Mouse (Mus musculus) limb, embryonic 11.5 days (tissue): Measurements from ENCODE around the gene 1700011L22Rik. TPM values are rescaled to one million over a fixed set of nuclear protein-coding genes. Genes with fewer than 3 reads are reported as not detected.

ENCODE experiments used
- ATAC-seq: fragments of 200-750 bp; cut with Nextera tagmentation; 2 replicates; pipeline ENCODE4 v1.8.0; 2017; ENCODE audit warnings: low read depth; ENCODE audit not compliant: insufficient number of reproducible peaks, low FRiP score, low TSS enrichment
- DNase-seq: peaks from one replicate; pipeline ENCODE4 v3.0.0-alpha.2; 2015; ENCODE audit warnings: low spot score
- H3K27ac ChIP-seq: fragments of 300-500 bp; sonication (generic); replicated peaks from 2 replicates; pipeline ENCODE4 v1.5.1; 2014; ENCODE audit warnings: low read depth, mild to moderate bottlenecking, low read length
- H3K27me3 ChIP-seq: fragments of 300-500 bp; sonication (generic); 2 replicates; pipeline ENCODE4 v1.6.1; 2014; ENCODE audit warnings: mild to moderate bottlenecking, low read length, mixed read lengths; ENCODE audit not compliant: control insufficient read depth, insufficient read depth
- H3K36me3 ChIP-seq: fragments of 300-500 bp; sonication (generic); 2 replicates; pipeline ENCODE4 v1.6.1; 2014; ENCODE audit warnings: mild to moderate bottlenecking, low read length, moderate library complexity, mixed read lengths; ENCODE audit not compliant: control insufficient read depth, insufficient read depth
- H3K4me1 ChIP-seq: fragments of 300-500 bp; sonication (generic); 2 replicates; pipeline ENCODE4 v1.6.1; 2014; ENCODE audit warnings: low read length, mixed read lengths; ENCODE audit not compliant: control insufficient read depth, insufficient read depth
- H3K4me2 ChIP-seq: fragments of 300-500 bp; sonication (generic); 2 replicates; pipeline ENCODE4 v1.6.1; 2014; ENCODE audit warnings: low read depth, mild to moderate bottlenecking, moderate library complexity; ENCODE audit not compliant: severe bottlenecking
- H3K4me3 ChIP-seq: fragments of 300-500 bp; sonication (generic); 2 replicates; pipeline ENCODE4 v1.5.1; 2014; ENCODE audit warnings: low read depth, low read length
- H3K9ac ChIP-seq: fragments of 300-500 bp; sonication (generic); 2 replicates; pipeline ENCODE4 v1.6.1; 2014; ENCODE audit warnings: mild to moderate bottlenecking, low read length
- H3K9me3 ChIP-seq: fragments of 300-500 bp; sonication (generic); 2 replicates; pipeline ENCODE4 v1.6.1; 2016; ENCODE audit warnings: low read length; ENCODE audit not compliant: control insufficient read depth
- WGBS: fragments of 180-500 bp; shearing (Covaris S2); extraction: QIAGEN DNeasy Blood & Tissue Kit; methylation state at CpG from one replicate; pipeline ENCODE4 v1.1.7; 2014; 5-methylcytosine and 5-hydroxymethylcytosine counted together
- polyA plus RNA-seq: library from polyadenylated mRNA; unstranded; fragments of >200 nt; fragmentation: Nextera tagmentation; extraction: Ambion mirVana; gene quantifications from 2 replicates; pipeline ENCODE4 v1.2.1, GENCODE M21; 2014

1700011L22Rik gene
- polyA plus RNA-seq, 1 experiment from 2014 or later, result not detected

DNA sequence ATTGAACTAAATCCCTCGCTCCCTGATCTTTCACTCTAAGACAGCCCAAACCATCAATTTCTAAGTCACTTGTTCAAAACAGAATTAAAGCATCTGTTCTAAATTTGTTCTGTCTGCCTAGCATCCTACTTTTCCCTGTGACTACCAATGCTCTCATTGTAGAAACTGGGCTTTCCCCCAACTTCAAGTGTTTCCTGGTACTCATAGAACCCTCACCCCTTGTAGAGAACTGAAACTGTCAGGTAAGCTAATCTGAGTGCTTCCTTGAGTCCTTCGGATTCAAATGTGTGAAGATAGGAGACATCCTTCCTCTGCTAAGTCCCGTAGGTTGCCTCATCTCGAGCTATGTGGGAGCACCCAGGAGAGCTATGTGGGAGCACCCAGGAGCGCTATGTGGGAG is 13.6 kb upstream of the 1700011L22Rik start:
- no peaks in the 10 kb centered on the region for H3K4me1 ChIP-seq
- ATAC-seq, result no peak
- no peak for DNase-seq
- no peaks in the 10 kb centered on the region for H3K9me3 ChIP-seq
- H3K4me3 ChIP-seq, result no peak overlapping the region
- H3K9ac ChIP-seq, result no peak overlapping the region
- H3K27ac ChIP-seq, result no peak overlapping the region
- H3K36me3 ChIP-seq, result no peaks in the 10 kb centered on the region
- H3K27me3 ChIP-seq, result no peaks in the 10 kb centered on the region
- 90% methylated on average over 5 of the region's 5 CpGs for WGBS
- H3K4me2 ChIP-seq, result no peak overlapping the region

DNA sequence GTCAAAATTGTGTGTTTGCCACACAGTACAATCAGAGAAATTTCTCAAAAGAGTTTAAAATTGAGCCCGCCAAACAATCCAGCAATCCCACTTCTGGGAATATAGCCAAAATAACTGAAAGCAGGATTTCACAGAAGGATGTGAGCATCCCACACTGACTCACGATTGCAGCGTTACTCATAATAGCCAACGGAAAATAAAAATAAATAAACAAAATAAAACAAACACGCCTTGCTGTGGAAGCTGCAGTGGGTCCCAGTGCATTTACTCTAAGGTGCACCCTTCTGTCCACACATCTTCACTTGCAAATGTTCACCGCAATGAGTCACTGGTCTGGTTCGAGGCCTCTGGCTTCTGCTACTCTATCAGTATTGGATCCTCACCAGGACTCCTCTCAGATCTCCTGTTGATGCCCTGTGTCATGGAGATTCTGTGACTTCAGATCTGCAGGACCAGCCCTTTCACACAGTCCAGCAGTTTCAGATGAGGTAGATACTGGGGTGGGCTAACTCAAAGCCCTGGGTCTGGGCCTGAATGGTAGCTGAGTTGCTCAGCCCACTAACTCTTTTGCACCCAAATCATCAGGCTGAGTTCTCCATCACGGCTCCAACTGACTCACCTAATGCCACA is 7.8 kb upstream of the 1700011L22Rik start:
- no peak overlapping the region for H3K4me3 ChIP-seq
- H3K9me3 ChIP-seq, result no peaks in the 10 kb centered on the region
- H3K27ac ChIP-seq, result no peak overlapping the region
- H3K4me2 ChIP-seq, result no peak overlapping the region
- 86% methylated on average over 8 of the region's 8 CpGs for WGBS
- no peak overlapping the region for H3K9ac ChIP-seq
- no peaks in the 10 kb centered on the region for H3K36me3 ChIP-seq
- ATAC-seq, result no peak
- no peaks in the 10 kb centered on the region for H3K4me1 ChIP-seq
- no peak for DNase-seq
- no peaks in the 10 kb centered on the region for H3K27me3 ChIP-seq

DNA sequence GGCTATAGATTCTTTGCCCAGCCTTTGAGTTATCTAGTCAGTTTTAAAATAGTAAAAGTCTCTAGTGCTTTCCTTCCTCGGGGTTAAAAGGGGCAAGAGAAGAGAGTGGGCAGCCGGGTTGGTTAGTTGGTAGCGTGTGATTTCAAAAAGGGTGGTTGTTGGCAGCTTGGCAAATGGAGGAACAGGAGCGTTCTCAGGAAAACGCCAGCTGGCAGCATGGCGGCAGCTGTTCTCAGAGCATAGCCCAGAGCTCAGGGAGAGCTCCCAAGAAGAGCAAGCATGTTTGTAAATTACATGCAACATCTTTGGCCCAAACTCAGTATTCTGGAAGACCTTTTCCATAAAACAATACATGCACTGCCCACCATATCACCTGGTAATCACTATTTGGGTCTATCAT is 5.4 kb upstream of the 1700011L22Rik start:
- Histone ChIP-seq H3K27me3 (no peaks in the 10 kb centered on the region), H3K9ac (no peak overlapping the region), H3K4me2 (no peak overlapping the region), H3K9me3 (no peaks in the 10 kb centered on the region), H3K27ac (no peak overlapping the region), H3K36me3 (no peaks in the 10 kb centered on the region), H3K4me1 (no peaks in the 10 kb centered on the region), H3K4me3 (no peak overlapping the region)
- WGBS, result 86% methylated on average over 6 of the region's 6 CpGs
- no peak for ATAC-seq
- no peak for DNase-seq

- Histone ChIP-seq H3K36me3 (no peaks in the 10 kb centered on the region), H3K27me3 (no peaks in the 10 kb centered on the region), H3K4me1 (0 out of 2 replicates have a peak, but pooled peaks cover 3% of the 10 kb centered on the region), H3K27ac (no peak overlapping the region), H3K4me2 (no peak overlapping the region), H3K4me3 (no peak overlapping the region), H3K9me3 (no peaks in the 10 kb centered on the region), H3K9ac (no peak overlapping the region)
- 98% methylated on average over 2 of the region's 2 CpGs for WGBS
- no peak for DNase-seq
- ATAC-seq, result no peak
Measured at GRCm38 (mm10) chr8:79243422-79243821, 4.9 kb downstream of the 1700011L22Rik start.

GRCm38 (mm10) chr8:79239996-79240395 is 8.4 kb downstream of the 1700011L22Rik start:
- Histone ChIP-seq H3K36me3 (no peaks in the 10 kb centered on the region), H3K9ac (no peak overlapping the region), H3K27ac (no peak overlapping the region), H3K4me3 (no peak overlapping the region), H3K4me2 (no peak overlapping the region), H3K27me3 (no peaks in the 10 kb centered on the region), H3K9me3 (no peaks in the 10 kb centered on the region), H3K4me1 (no peaks in the 10 kb centered on the region)
- 87% methylated on average over 7 of the region's 7 CpGs for WGBS
- ATAC-seq, result no peak
- no peak for DNase-seq

GRCm38 (mm10) chr8:79239320-79239719 is 9.1 kb downstream of the 1700011L22Rik start:
- no peak overlapping the region for H3K4me3 ChIP-seq
- DNase-seq (no peak), ATAC-seq (no peak)
- no peaks in the 10 kb centered on the region for H3K9me3 ChIP-seq
- H3K36me3 ChIP-seq, result no peaks in the 10 kb centered on the region
- H3K9ac ChIP-seq, result no peak overlapping the region
- H3K4me2 ChIP-seq, result no peak overlapping the region
- H3K4me1 ChIP-seq, result no peaks in the 10 kb centered on the region
- WGBS, result 87% methylated on average over 3 of the region's 3 CpGs
- H3K27me3 ChIP-seq, result no peaks in the 10 kb centered on the region
- no peak overlapping the region for H3K27ac ChIP-seq

GRCm38 (mm10) chr8:79229266-79229888 is 19.0 kb downstream of the 1700011L22Rik start:
- peak; percentile 19 for DNase-seq
- H3K9me3 ChIP-seq, result no peaks in the 10 kb centered on the region
- no peak overlapping the region for H3K4me3 ChIP-seq
- 81% methylated on average over 8 of the region's 8 CpGs for WGBS
- no peak overlapping the region for H3K27ac ChIP-seq
- no peak overlapping the region for H3K4me2 ChIP-seq
- H3K27me3 ChIP-seq, result no peaks in the 10 kb centered on the region
- no peak for ATAC-seq
- H3K36me3 ChIP-seq, result no peaks in the 10 kb centered on the region
- H3K9ac ChIP-seq, result no peak overlapping the region
- H3K4me1 ChIP-seq, result no peaks in the 10 kb centered on the region

DNA sequence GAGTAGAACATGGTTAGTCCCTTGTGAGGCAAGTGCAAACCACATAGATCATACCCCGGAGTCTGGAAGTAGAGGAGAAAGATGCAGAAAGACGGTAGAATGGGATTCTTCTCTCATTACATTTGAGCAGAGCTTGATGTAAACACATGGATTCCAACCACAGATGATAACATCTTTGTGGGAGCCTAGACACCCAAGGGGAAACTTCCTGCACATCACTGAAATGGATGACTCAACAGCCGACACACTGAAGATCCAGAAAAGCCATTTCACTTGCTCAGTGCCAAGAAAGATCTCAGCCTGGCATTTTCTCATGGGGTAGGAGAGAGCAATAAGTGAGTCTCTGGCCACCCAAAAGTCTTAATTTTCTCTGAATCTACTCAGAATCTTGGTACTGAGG is 20.5 kb downstream of the 1700011L22Rik start:
- Histone ChIP-seq H3K4me2 (no peak overlapping the region), H3K27me3 (no peaks in the 10 kb centered on the region), H3K4me1 (no peaks in the 10 kb centered on the region), H3K27ac (no peak overlapping the region), H3K36me3 (no peaks in the 10 kb centered on the region), H3K9ac (no peak overlapping the region), H3K9me3 (no peaks in the 10 kb centered on the region), H3K4me3 (no peak overlapping the region)
- no peak for ATAC-seq
- peak; percentile 9 for DNase-seq
- 91% methylated on average over 3 of the region's 3 CpGs for WGBS
